Mouse (Mus musculus) megakaryocyte, embryonic 14.5 days (primary cell): ENCODE data around the gene Jag2.

ENCODE experiments used
- FLI1 ChIP-seq: IDR thresholded peaks from 2 replicates; pipeline ENCODE4 v1.6.1; 2012; ENCODE audit warnings: low read length, inconsistent platforms, mixed read lengths
- GATA1 ChIP-seq: IDR thresholded peaks from 3 replicates; pipeline ENCODE4 v1.6.1; 2012; ENCODE audit warnings: mixed read lengths, low read length, inconsistent platforms, borderline replicate concordance

- TF ChIP-seq GATA1: no peak
- no peak for TF ChIP-seq FLI1
Measured at GRCm38 (mm10) chr12:112914527-112914926, 15.0 kb downstream of the Jag2 start.
